Mouse (Mus musculus) spleen, adult 2 months (tissue): ENCODE data around the gene Plxna1. TPM values are rescaled to one million over a fixed set of nuclear protein-coding genes. Genes with fewer than 3 reads are reported as not detected.

Source experiments
- DNase-seq, 2 experiments: peaks; one replicate each; pipeline versions ENCODE4 v3.0.0 to v3.0.0-alpha.2; 2012 to 2021; ENCODE audit warnings: low spot score in 2 of 2, low read depth in 1 of 2
- H3K27ac ChIP-seq: fragments of 200-500 bp; 2 replicates; pipeline ENCODE4 v1.5.1; 2012; ENCODE audit warnings: low read length, inconsistent platforms; ENCODE audit not compliant: insufficient read depth
- H3K27me3 ChIP-seq: fragments of 200-500 bp; 2 replicates; pipeline ENCODE4 v1.6.1; 2012; ENCODE audit warnings: mild to moderate bottlenecking, moderate library complexity, low read length, inconsistent platforms; ENCODE audit not compliant: control insufficient read depth, insufficient read depth
- H3K36me3 ChIP-seq: fragments of 200-500 bp; 2 replicates; pipeline ENCODE4 v1.6.1; 2012; ENCODE audit warnings: mild to moderate bottlenecking, low read length, inconsistent platforms; ENCODE audit not compliant: control insufficient read depth, insufficient read depth
- H3K4me1 ChIP-seq: fragments of 200-500 bp; 2 replicates; pipeline ENCODE4 v1.6.1; 2011; ENCODE audit warnings: inconsistent platforms; ENCODE audit not compliant: control insufficient read depth, insufficient read depth, insufficient read length
- H3K4me3 ChIP-seq: fragments of 200-500 bp; 2 replicates; pipeline ENCODE4 v1.5.1; 2011; ENCODE audit warnings: mild to moderate bottlenecking, inconsistent platforms; ENCODE audit not compliant: insufficient read depth, insufficient read length; ENCODE audit errors: extremely low read depth
- CTCF ChIP-seq: fragments of 200-500 bp; IDR thresholded peaks from 2 replicates; pipeline ENCODE4 v1.5.1; 2011; ENCODE audit warnings: mild to moderate bottlenecking, inconsistent platforms; ENCODE audit not compliant: insufficient read depth, insufficient read length, insufficient replicate concordance; ENCODE audit errors: extremely low read depth
- POLR2A ChIP-seq: fragments of 200-500 bp; IDR thresholded peaks from 2 replicates; pipeline ENCODE4 v1.6.1; 2011; ENCODE audit warnings: low read depth, low read length, inconsistent platforms
- WGBS: fragments of 180-500 bp; shearing (Covaris S2); methylation state at CpG from one replicate; pipeline ENCODE4 v1.1.7; 2018; 5-methylcytosine and 5-hydroxymethylcytosine counted together
- polyA plus RNA-seq: library from polyadenylated mRNA; depleted of rRNA; stranded (reverse); fragments of >200 nt; gene quantifications from 2 replicates; pipeline ENCODE4 v1.2.3, GENCODE M21; 2012

Gene Plxna1
- polyA plus RNA-seq, 1 experiment = 27.2 TPM

GRCm38 (mm10) chr6:89330957-89331356, 31.5 kb downstream of the Plxna1 start:
- Histone ChIP-seq H3K4me3 (no peak overlapping the region), H3K36me3 (0 out of 2 replicates have a peak, but pooled peaks cover 1% of the 10 kb centered on the region), H3K27me3 (no peaks in the 10 kb centered on the region), H3K4me1 (peaks cover 5% of the 10 kb centered on the region; the same call in 1 of the 2 replicates), H3K27ac (no peak overlapping the region)
- TF ChIP-seq CTCF (no peak), POLR2A (no peak)
- WGBS = 90% methylated on average over 10 of the region's 10 CpGs
- no peak for DNase-seq

GRCm38 (mm10) chr6:89328634-89329033, 33.8 kb downstream of the Plxna1 start:
- Histone ChIP-seq H3K27me3 (no peaks in the 10 kb centered on the region), H3K36me3 (0 out of 2 replicates have a peak, but pooled peaks cover 1% of the 10 kb centered on the region), H3K4me1 (no peaks in the 10 kb centered on the region), H3K4me3 (no peak overlapping the region), H3K27ac (no peak overlapping the region)
- 92% methylated on average over 4 of the region's 4 CpGs for WGBS
- TF ChIP-seq POLR2A (no peak), CTCF (no peak)
- no peak for DNase-seq

GRCm38 (mm10) chr6:89327746-89328491, 34.5 kb downstream of the Plxna1 start:
- no peak overlapping the region for H3K27ac ChIP-seq
- DNase-seq = no peak
- TF ChIP-seq CTCF = no peak
- no peak for TF ChIP-seq POLR2A
- WGBS = 86% methylated on average over 15 of the region's 15 CpGs
- H3K36me3 ChIP-seq = 0 out of 2 replicates have a peak, but pooled peaks cover 1% of the 10 kb centered on the region
- no peaks in the 10 kb centered on the region for H3K27me3 ChIP-seq
- no peak overlapping the region for H3K4me3 ChIP-seq
- no peaks in the 10 kb centered on the region for H3K4me1 ChIP-seq

GRCm38 (mm10) chr6:89324842-89325241, 37.6 kb downstream of the Plxna1 start:
- Histone ChIP-seq H3K36me3 (no peaks in the 10 kb centered on the region), H3K27me3 (no peaks in the 10 kb centered on the region), H3K27ac (no peak overlapping the region), H3K4me3 (no peak overlapping the region), H3K4me1 (no peaks in the 10 kb centered on the region)
- DNase-seq = no peak
- TF ChIP-seq CTCF = no peak
- TF ChIP-seq POLR2A = no peak
- whole genome bisulfite sequencing = 78% methylated on average over 4 of the region's 4 CpGs

GRCm38 (mm10) chr6:89315263-89315662, 47.2 kb downstream of the Plxna1 start:
- no peak overlapping the region for H3K27ac ChIP-seq
- no peak for DNase-seq
- TF ChIP-seq CTCF (no peak), POLR2A (no peak)
- WGBS = 79% methylated on average over 4 of the region's 4 CpGs
- H3K4me3 ChIP-seq = no peak overlapping the region
- no peaks in the 10 kb centered on the region for H3K27me3 ChIP-seq
- peaks cover 8% of the 10 kb centered on the region; the same call in 1 of the 2 replicates for H3K4me1 ChIP-seq
- no peaks in the 10 kb centered on the region for H3K36me3 ChIP-seq

GRCm38 (mm10) chr6:89311518-89311917, 50.9 kb downstream of the Plxna1 start:
- H3K27me3 ChIP-seq = no peaks in the 10 kb centered on the region
- peaks cover 8% of the 10 kb centered on the region; the same call in 1 of the 2 replicates for H3K4me1 ChIP-seq
- no peak overlapping the region for H3K27ac ChIP-seq
- WGBS = 17% methylated on average over 2 of the region's 2 CpGs
- H3K4me3 ChIP-seq = no peak overlapping the region
- no peak for DNase-seq
- TF ChIP-seq CTCF (no peak), POLR2A (no peak)
- no peaks in the 10 kb centered on the region for H3K36me3 ChIP-seq

- DNase-seq = no peak
- Histone ChIP-seq H3K36me3 (no peaks in the 10 kb centered on the region), H3K27me3 (no peaks in the 10 kb centered on the region), H3K4me1 (peaks cover 8% of the 10 kb centered on the region; the same call in 1 of the 2 replicates), H3K27ac (no peak overlapping the region), H3K4me3 (no peak overlapping the region)
- no peak for TF ChIP-seq CTCF
- TF ChIP-seq POLR2A = no peak
- 83% methylated on average over 9 of the region's 9 CpGs for WGBS
Observed at GRCm38 (mm10) chr6:89310236-89310635, 52.2 kb downstream of the Plxna1 start.
